Mouse (Mus musculus) adrenal gland, postnatal 4 days (tissue): ENCODE results near the gene Dram1. TPM values are rescaled to one million over a fixed set of nuclear protein-coding genes. Genes with fewer than 3 reads are reported as not detected.

ENCODE experiments used
- DNase-seq, 2 experiments: peaks; one replicate each; pipeline ENCODE4 v3.0.0; 2021 to 2022; ENCODE audit warnings: low spot score in 2 of 2, mixed read lengths in 2 of 2
- total RNA-seq, 2 experiments: library from RNA; stranded (reverse); gene quantifications; 2 replicates each; pipeline ENCODE4 v1.2.3; 2021

Gene Dram1
- total RNA-seq, 2 experiments from 2014 or later: 4.4 to 4.5 TPM

GRCm38 (mm10) chr10:88296991-88297390, 81.9 kb downstream of the Dram1 start:
- no peak for DNase-seq

- DNase-seq: no peak
These were observed 83.8 kb downstream of the Dram1 start for GRCm38 (mm10) chr10:88295091-88295490.

DNA sequence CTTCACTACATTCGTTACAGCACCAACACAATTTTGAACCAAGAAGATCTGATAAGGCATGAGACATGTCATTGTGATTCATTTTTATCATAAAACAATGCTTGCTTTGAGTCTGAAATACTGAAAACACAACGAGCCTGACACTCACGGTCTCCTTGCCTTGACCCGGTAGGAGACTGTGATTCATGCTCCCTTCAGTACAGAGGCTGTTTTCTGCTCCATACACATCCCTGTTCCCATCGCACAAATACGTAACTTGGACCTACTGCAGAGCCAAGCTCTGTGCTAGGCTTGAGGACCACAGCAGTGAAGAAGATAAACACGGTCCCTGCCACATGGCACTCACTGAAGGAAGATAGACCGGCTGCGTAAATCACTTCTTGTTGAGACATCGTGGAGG, 90.8 kb downstream of the Dram1 start:
- no peak for DNase-seq

DNA sequence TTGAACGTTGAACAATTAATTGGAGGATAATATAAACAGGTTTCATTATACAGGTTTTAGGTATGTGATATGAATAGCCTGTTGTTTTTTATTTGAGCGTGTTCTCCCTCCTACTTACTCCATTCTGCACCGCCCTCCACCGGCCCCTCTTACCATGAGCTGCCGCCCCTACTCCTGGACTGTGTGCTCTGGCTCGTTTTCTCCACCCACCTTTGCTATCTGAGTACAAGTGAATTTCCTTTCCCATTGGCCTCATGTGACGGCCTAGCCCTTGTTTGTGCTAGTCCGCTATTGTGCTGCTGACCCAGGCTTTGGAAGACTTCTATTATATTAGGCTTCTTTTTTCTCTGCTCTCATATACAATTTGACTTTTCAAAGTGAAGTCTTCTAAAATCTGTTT, 91.6 kb downstream of the Dram1 start:
- DNase-seq: no peak

- DNase-seq: no peak
These were observed 94.4 kb downstream of the Dram1 start for GRCm38 (mm10) chr10:88284343-88284990.

DNA sequence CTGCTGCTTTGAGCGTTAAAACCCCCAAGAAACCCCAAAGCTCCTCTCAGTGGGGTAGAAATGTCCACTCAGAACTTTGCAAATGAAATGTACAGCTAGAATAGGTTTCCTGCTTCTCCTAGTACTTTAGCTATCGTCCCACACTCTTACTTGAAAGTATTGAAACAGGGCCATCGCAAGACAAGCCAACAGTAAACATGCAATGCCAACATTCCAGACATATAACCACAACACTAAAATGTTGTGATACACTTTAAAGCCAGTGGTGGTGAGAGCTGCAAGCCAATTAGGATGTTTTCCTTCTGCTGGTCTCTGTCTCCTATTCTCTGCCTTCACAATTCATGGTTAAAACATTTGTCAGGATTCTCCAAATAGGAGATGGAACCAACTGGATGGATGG, 97.2 kb downstream of the Dram1 start:
- DNase-seq: no peak

DNA sequence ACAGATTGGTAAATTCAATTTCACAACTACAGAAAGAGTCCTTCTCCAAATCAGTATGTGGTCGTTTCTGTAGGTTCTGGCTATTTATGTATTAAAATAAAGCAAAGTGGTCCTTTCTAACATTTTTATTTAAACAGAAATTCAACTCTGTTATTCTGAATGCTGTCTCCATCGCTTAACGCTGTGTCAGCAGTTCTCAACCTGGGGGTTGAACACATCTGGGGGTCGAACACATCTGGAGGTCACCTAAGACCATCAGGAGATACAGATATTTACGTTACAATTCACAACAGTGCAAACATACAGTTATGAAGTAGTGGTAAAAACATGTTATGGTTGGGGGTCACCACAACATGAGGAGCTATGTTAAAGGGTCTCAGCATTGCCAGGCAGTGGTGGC, 104.8 kb downstream of the Dram1 start:
- DNase-seq: no peak

Other genes with a start within 250 kb of the Dram1 start
- gene Parpbp, start 232.1 kb downstream of the Dram1 start, total RNA-seq: 1 to 10 TPM; 7.7 to 8.0 TPM
- 10 to 100 TPM; 21.5 to 22.3 TPM for gene Nup37, start 232.1 kb downstream of the Dram1 start, total RNA-seq
- 10 to 100 TPM; 58.0 to 58.9 TPM for gene Washc3, start 178.0 kb downstream of the Dram1 start, total RNA-seq
- gene Gnptab, start 52 bp upstream of the Dram1 start, total RNA-seq: 10 to 100 TPM; 34.2 to 37.8 TPM
- gene Sycp3, start 80.5 kb upstream of the Dram1 start, total RNA-seq: under 1 TPM; 0.54 to 0.62 TPM
- gene Chpt1, start 125.0 kb upstream of the Dram1 start, total RNA-seq: 10 to 100 TPM; 69.5 to 74.7 TPM
- 10 to 100 TPM; 28.9 to 88.8 TPM for gene Mybpc1, start 226.1 kb upstream of the Dram1 start, total RNA-seq